Mouse (Mus musculus): Measurements from ENCODE around the gene Ms4a4c.
"Not testable (repeated sequence)": the region's sequence is repeated elsewhere in the genome, so short reads cannot be mapped to it uniquely, and the experiment has no call there.

GRCm38 (mm10) chr19:11469215-11469614, 64.6 kb downstream of the Ms4a4c start, which contains the start of gene Ms4a6c:
- TF ChIP-seq CTCF (conservative IDR thresholded peaks at IDR 0.05; ENCODE audit: low read length); POU5F1 (IDR thresholded peaks at IDR 0.05; ENCODE audit: borderline replicate concordance, low read length); NANOG (IDR thresholded peaks at IDR 0.05; ENCODE audit: borderline replicate concordance, low read length): not testable (repeated sequence)

Data from E14TG2a.4 (cell line).